Mouse (Mus musculus): ENCODE measurements around the gene Smndc1. TPM values are rescaled to one million over a fixed set of nuclear protein-coding genes. Genes with fewer than 3 reads are reported as not detected.

Gene Smndc1
- polyA plus RNA-seq, 1 experiment from 2014 or later, result 38.4 TPM

GRCm38 (mm10) chr19:53366057-53366775, 24.2 kb downstream of the Smndc1 start:
- H3K36me3 ChIP-seq (ENCODE audit: control insufficient read depth, insufficient read depth, low read length), result no peaks in the 10 kb centered on the region
- no peak for ATAC-seq (replicated peaks; ENCODE audit: insufficient number of reproducible peaks, low FRiP score, low TSS enrichment)
- no peaks in the 10 kb centered on the region for H3K9me3 ChIP-seq (replicated peaks; ENCODE audit: control insufficient read depth, low read length)
- no peak overlapping the region for H3K27ac ChIP-seq (ENCODE audit: low read depth, low read length)
- no peak overlapping the region for H3K4me2 ChIP-seq
- H3K4me3 ChIP-seq (ENCODE audit: low read depth, low read length), result no peak overlapping the region
- H3K27me3 ChIP-seq (ENCODE audit: control insufficient read depth, insufficient read depth, low read length), result no peaks in the 10 kb centered on the region
- peaks cover 28% of the 10 kb centered on the region for H3K4me1 ChIP-seq (ENCODE audit: control insufficient read depth, insufficient read depth, low read length)
- H3K9ac ChIP-seq (ENCODE audit: low read depth, low read length), result no peak overlapping the region
- WGBS (ENCODE audit: insufficient replicate concordance), result 74% methylated on average over 11 of the region's 11 CpGs

- H3K4me3 ChIP-seq (ENCODE audit: low read depth, low read length), result peak overlapping the region; percentile 18; the same call in 1 of the 2 replicates
- peak overlapping the region; percentile 63 for H3K4me2 ChIP-seq
- peaks cover 24% of the 10 kb centered on the region for H3K4me1 ChIP-seq (ENCODE audit: control insufficient read depth, insufficient read depth, low read length)
- H3K9me3 ChIP-seq (replicated peaks; ENCODE audit: control insufficient read depth, low read length), result no peaks in the 10 kb centered on the region
- H3K27ac ChIP-seq (ENCODE audit: low read depth, low read length), result peak overlapping the region; percentile 69
- H3K9ac ChIP-seq (ENCODE audit: low read depth, low read length), result 0 out of 2 replicates have a peak overlapping the region, but pooled peaks have one; percentile 6
- ATAC-seq (replicated peaks; ENCODE audit: insufficient number of reproducible peaks, low FRiP score, low TSS enrichment), result 0 out of 2 replicates have a peak, but pooled peaks have one; percentile 56
- WGBS (ENCODE audit: insufficient replicate concordance), result 21% methylated on average over 9 of the region's 9 CpGs
- no peaks in the 10 kb centered on the region for H3K27me3 ChIP-seq (ENCODE audit: control insufficient read depth, insufficient read depth, low read length)
- no peaks in the 10 kb centered on the region for H3K36me3 ChIP-seq (ENCODE audit: control insufficient read depth, insufficient read depth, low read length)
Observed at GRCm38 (mm10) chr19:53364963-53365362, 25.4 kb downstream of the Smndc1 start.

- H3K4me3 ChIP-seq (ENCODE audit: low read depth, low read length), result no peak overlapping the region
- no peak overlapping the region for H3K9ac ChIP-seq (ENCODE audit: low read depth, low read length)
- no peaks in the 10 kb centered on the region for H3K9me3 ChIP-seq (replicated peaks; ENCODE audit: control insufficient read depth, low read length)
- WGBS (ENCODE audit: insufficient replicate concordance), result 47% methylated on average over 2 of the region's 2 CpGs
- no peaks in the 10 kb centered on the region for H3K27me3 ChIP-seq (ENCODE audit: control insufficient read depth, insufficient read depth, low read length)
- peak overlapping the region; percentile 69 for H3K27ac ChIP-seq (ENCODE audit: low read depth, low read length)
- H3K4me1 ChIP-seq (ENCODE audit: control insufficient read depth, insufficient read depth, low read length), result peaks cover 21% of the 10 kb centered on the region
- H3K4me2 ChIP-seq, result peak overlapping the region; percentile 63
- H3K36me3 ChIP-seq (ENCODE audit: control insufficient read depth, insufficient read depth, low read length), result no peaks in the 10 kb centered on the region
- no peak for ATAC-seq (replicated peaks; ENCODE audit: insufficient number of reproducible peaks, low FRiP score, low TSS enrichment)
Observed at GRCm38 (mm10) chr19:53364551-53364950, 25.8 kb downstream of the Smndc1 start.

GRCm38 (mm10) chr19:53362967-53363366, 27.4 kb downstream of the Smndc1 start:
- peaks cover 18% of the 10 kb centered on the region for H3K4me1 ChIP-seq (ENCODE audit: control insufficient read depth, insufficient read depth, low read length)
- 45% methylated on average over 2 of the region's 2 CpGs for WGBS (ENCODE audit: insufficient replicate concordance)
- no peaks in the 10 kb centered on the region for H3K9me3 ChIP-seq (replicated peaks; ENCODE audit: control insufficient read depth, low read length)
- H3K36me3 ChIP-seq (ENCODE audit: control insufficient read depth, insufficient read depth, low read length), result no peaks in the 10 kb centered on the region
- H3K4me2 ChIP-seq, result no peak overlapping the region
- H3K27ac ChIP-seq (ENCODE audit: low read depth, low read length), result no peak overlapping the region
- no peak overlapping the region for H3K4me3 ChIP-seq (ENCODE audit: low read depth, low read length)
- no peaks in the 10 kb centered on the region for H3K27me3 ChIP-seq (ENCODE audit: control insufficient read depth, insufficient read depth, low read length)
- H3K9ac ChIP-seq (ENCODE audit: low read depth, low read length), result no peak overlapping the region
- peak; percentile 42; the same call in 1 of the 2 replicates for ATAC-seq (replicated peaks; ENCODE audit: insufficient number of reproducible peaks, low FRiP score, low TSS enrichment)

GRCm38 (mm10) chr19:53360265-53360958, 30.0 kb downstream of the Smndc1 start:
- ATAC-seq (replicated peaks; ENCODE audit: insufficient number of reproducible peaks, low FRiP score, low TSS enrichment), result no peak
- WGBS (ENCODE audit: insufficient replicate concordance), result 73% methylated on average over 8 of the region's 8 CpGs
- Histone ChIP-seq H3K36me3 (ENCODE audit: control insufficient read depth, insufficient read depth, low read length) (no peaks in the 10 kb centered on the region), H3K4me2 (no peak overlapping the region), H3K4me1 (ENCODE audit: control insufficient read depth, insufficient read depth, low read length) (peaks cover 11% of the 10 kb centered on the region), H3K27me3 (ENCODE audit: control insufficient read depth, insufficient read depth, low read length) (no peaks in the 10 kb centered on the region), H3K9me3 (replicated peaks; ENCODE audit: control insufficient read depth, low read length) (no peaks in the 10 kb centered on the region), H3K9ac (ENCODE audit: low read depth, low read length) (no peak overlapping the region), H3K27ac (ENCODE audit: low read depth, low read length) (no peak overlapping the region), H3K4me3 (ENCODE audit: low read depth, low read length) (no peak overlapping the region)

GRCm38 (mm10) chr19:53359160-53360033, 31.0 kb downstream of the Smndc1 start:
- Histone ChIP-seq H3K4me2 (no peak overlapping the region), H3K36me3 (ENCODE audit: control insufficient read depth, insufficient read depth, low read length) (no peaks in the 10 kb centered on the region), H3K27me3 (ENCODE audit: control insufficient read depth, insufficient read depth, low read length) (no peaks in the 10 kb centered on the region), H3K4me1 (ENCODE audit: control insufficient read depth, insufficient read depth, low read length) (peaks cover 2% of the 10 kb centered on the region; the same call in 1 of the 2 replicates), H3K9me3 (replicated peaks; ENCODE audit: control insufficient read depth, low read length) (no peaks in the 10 kb centered on the region), H3K27ac (ENCODE audit: low read depth, low read length) (no peak overlapping the region), H3K4me3 (ENCODE audit: low read depth, low read length) (no peak overlapping the region), H3K9ac (ENCODE audit: low read depth, low read length) (no peak overlapping the region)
- ATAC-seq (replicated peaks; ENCODE audit: insufficient number of reproducible peaks, low FRiP score, low TSS enrichment), result no peak
- WGBS (ENCODE audit: insufficient replicate concordance), result 74% methylated on average over 22 of the region's 22 CpGs

- ATAC-seq (replicated peaks; ENCODE audit: insufficient number of reproducible peaks, low FRiP score, low TSS enrichment), result no peak
- H3K9ac ChIP-seq (ENCODE audit: low read depth, low read length), result no peak overlapping the region
- WGBS (ENCODE audit: insufficient replicate concordance), result 89% methylated on average over 16 of the region's 16 CpGs
Observed at GRCm38 (mm10) chr19:53355065-53355464, 35.3 kb downstream of the Smndc1 start.

GRCm38 (mm10) chr19:53354271-53355000, 35.9 kb downstream of the Smndc1 start:
- Histone ChIP-seq H3K4me2 (no peak overlapping the region), H3K27me3 (ENCODE audit: control insufficient read depth, insufficient read depth, low read length) (no peaks in the 10 kb centered on the region), H3K36me3 (ENCODE audit: control insufficient read depth, insufficient read depth, low read length) (no peaks in the 10 kb centered on the region), H3K4me1 (ENCODE audit: control insufficient read depth, insufficient read depth, low read length) (no peaks in the 10 kb centered on the region), H3K4me3 (ENCODE audit: low read depth, low read length) (no peak overlapping the region), H3K9me3 (replicated peaks; ENCODE audit: control insufficient read depth, low read length) (no peaks in the 10 kb centered on the region), H3K27ac (ENCODE audit: low read depth, low read length) (no peak overlapping the region), H3K9ac (ENCODE audit: low read depth, low read length) (no peak overlapping the region)
- no peak for ATAC-seq (replicated peaks; ENCODE audit: insufficient number of reproducible peaks, low FRiP score, low TSS enrichment)
- WGBS (ENCODE audit: insufficient replicate concordance), result 73% methylated on average over 7 of the region's 7 CpGs

More at GRCm38 (mm10) chr19:53355065-53355464, 35.3 kb downstream of the Smndc1 start:
- no peaks in the 10 kb centered on the region for H3K36me3 ChIP-seq (ENCODE audit: control insufficient read depth, insufficient read depth, low read length)
- H3K4me1 ChIP-seq (ENCODE audit: control insufficient read depth, insufficient read depth, low read length), result no peaks in the 10 kb centered on the region; the same call in 1 of the 2 replicates
- no peak overlapping the region for H3K4me3 ChIP-seq (ENCODE audit: low read depth, low read length)
- no peak overlapping the region for H3K27ac ChIP-seq (ENCODE audit: low read depth, low read length)
- no peaks in the 10 kb centered on the region for H3K27me3 ChIP-seq (ENCODE audit: control insufficient read depth, insufficient read depth, low read length)
- no peaks in the 10 kb centered on the region for H3K9me3 ChIP-seq (replicated peaks; ENCODE audit: control insufficient read depth, low read length)
- no peak overlapping the region for H3K4me2 ChIP-seq
